Mouse (Mus musculus) lung, postnatal 0 days (tissue): ENCODE results near the gene Neurl1b.

Experiments
- CTCF ChIP-seq: IDR thresholded peaks from 2 replicates; pipeline ENCODE4 v1.5.1; 2016; ENCODE audit warnings: antibody characterized with exemption, mild to moderate bottlenecking
- EP300 ChIP-seq: IDR thresholded peaks from 2 replicates; pipeline ENCODE4 v1.6.1; 2016; ENCODE audit warnings: antibody characterized with exemption, mild to moderate bottlenecking, control low read depth

DNA sequence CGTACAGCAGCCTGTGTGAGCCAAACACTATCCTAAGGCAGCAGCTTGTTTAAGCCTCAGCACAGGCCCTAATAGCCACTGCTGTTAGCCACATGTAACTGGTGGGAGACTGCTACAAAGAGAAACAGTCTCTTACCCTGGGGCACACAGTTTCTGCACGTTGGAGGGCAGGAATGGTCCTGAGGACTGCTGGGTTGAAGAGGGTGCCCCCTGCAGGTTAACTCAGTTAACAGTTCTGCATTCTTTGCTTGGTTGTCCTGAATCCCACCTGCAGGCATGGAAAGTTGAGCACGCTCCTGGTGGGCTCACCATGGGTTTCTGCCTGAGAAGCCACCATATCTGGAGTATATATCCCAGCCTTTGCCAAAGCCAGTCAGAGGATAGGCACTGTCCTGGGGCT lies 6.9 kb downstream of the Neurl1b start:
- peak; percentile 72 for TF ChIP-seq CTCF
- no peak for TF ChIP-seq EP300
